Mouse (Mus musculus) liver, postnatal 0 days (tissue): Measurements from ENCODE around the gene Zfp618.

Source experiments
- CTCF ChIP-seq: sonication (generic); IDR thresholded peaks from 2 replicates; pipeline ENCODE4 v1.5.1; 2016; ENCODE audit warnings: antibody characterized with exemption, low read depth
- EP300 ChIP-seq: IDR thresholded peaks from 2 replicates; pipeline ENCODE4 v1.6.1; 2016; ENCODE audit warnings: antibody characterized with exemption, low read depth, mild to moderate bottlenecking

DNA sequence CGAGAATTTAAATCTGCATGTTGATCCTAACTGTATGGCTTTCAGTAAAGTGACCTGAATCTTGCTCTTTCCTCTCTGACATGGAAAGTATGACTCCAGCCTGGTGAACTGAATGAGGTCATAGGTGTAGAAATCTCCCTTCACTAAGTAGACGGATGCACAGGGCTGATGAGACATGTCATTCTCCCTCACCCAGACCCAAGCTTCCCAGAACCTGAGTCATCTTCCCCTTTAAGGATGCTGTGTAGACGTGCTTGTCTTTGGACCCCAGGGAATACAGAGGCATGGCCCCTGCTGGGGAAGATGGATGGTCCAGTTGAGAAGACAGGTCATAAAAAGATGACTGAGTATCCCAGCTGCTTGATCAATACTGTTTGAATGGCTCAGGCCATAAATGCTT is 83.2 kb downstream of the Zfp618 start:
- TF ChIP-seq CTCF (no peak), EP300 (no peak)
